Mouse (Mus musculus) frontal cortex, adult 2 months (tissue): ENCODE measurements around the gene Zdhhc8. TPM values are rescaled to one million over a fixed set of nuclear protein-coding genes. Genes with fewer than 3 reads are reported as not detected.

Experiments
- DNase-seq, 2 experiments: peaks; one replicate each; pipeline ENCODE4 v3.0.0; 2022; ENCODE audit warnings: low spot score in 1 of 2; ENCODE audit errors: extremely low spot score in 1 of 2
- polyA plus RNA-seq: library from polyadenylated mRNA; depleted of rRNA; stranded (reverse); fragments of >200 nt; gene quantifications from 2 replicates; pipeline ENCODE4 v1.2.3, GENCODE M21; 2012; rRNA removed

Zdhhc8 gene
- polyA plus RNA-seq: 142 and 152 TPM in 2 replicates

GRCm38 (mm10) chr16:18234671-18235388 lies at the start of gene Zdhhc8:
Zdhhc8 (minus strand) TSS chr16:18235136.
- peak in 1 of 2 experiments; percentile 83 for DNase-seq

GRCm38 (mm10) chr16:18275166-18275565 lies 40.2 kb upstream of the Zdhhc8 start:
- DNase-seq: no peak

GRCm38 (mm10) chr16:18268182-18268581 lies 33.2 kb upstream of the Zdhhc8 start:
- DNase-seq: no peak

DNA sequence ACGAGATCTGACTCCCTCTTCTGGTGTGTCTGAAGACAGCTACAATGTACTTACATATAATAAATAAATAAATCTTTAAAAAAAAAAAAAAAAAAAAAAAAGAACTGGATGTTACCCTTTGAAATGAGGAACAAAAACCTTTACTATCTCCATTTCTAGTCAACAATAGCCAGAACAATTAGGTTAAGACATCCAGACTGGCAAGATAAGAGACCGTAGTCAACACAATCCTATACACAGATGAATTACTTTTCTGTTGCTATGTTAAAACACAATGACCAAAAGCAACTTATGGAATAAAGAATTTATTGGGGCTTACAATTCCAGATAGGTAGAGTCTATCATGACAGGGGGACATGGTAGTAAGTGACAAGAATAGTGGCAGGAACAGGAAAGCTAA lies 30.1 kb upstream of the Zdhhc8 start:
- DNase-seq: no peak

- DNase-seq: no peak
These were observed 23.3 kb upstream of the Zdhhc8 start, which contains the start of gene Gm49776 for GRCm38 (mm10) chr16:18258221-18258620. Gm49776 (minus strand) TSS chr16:18258321.

DNA sequence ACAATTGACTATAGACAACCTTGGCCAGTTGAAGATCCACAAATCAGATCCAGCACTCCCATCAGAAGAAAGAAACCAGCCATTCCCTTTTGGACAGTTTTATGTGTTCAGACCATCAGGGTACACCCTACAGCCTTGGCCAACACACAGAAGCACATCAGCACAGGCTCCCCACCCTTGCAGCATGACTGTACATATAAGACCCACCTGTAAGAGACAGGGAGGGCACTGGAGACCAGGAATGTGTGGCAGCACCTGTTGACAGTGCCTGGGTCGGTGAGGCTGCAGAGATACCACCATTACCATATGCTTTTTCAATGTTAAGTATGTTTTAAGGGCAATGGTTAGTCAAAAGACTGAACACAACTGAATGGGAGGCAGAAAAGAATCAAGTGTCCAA lies 18.9 kb upstream of the Zdhhc8 start:
- no peak for DNase-seq

GRCm38 (mm10) chr16:18252736-18253135 lies 17.8 kb upstream of the Zdhhc8 start:
- no peak for DNase-seq

DNA sequence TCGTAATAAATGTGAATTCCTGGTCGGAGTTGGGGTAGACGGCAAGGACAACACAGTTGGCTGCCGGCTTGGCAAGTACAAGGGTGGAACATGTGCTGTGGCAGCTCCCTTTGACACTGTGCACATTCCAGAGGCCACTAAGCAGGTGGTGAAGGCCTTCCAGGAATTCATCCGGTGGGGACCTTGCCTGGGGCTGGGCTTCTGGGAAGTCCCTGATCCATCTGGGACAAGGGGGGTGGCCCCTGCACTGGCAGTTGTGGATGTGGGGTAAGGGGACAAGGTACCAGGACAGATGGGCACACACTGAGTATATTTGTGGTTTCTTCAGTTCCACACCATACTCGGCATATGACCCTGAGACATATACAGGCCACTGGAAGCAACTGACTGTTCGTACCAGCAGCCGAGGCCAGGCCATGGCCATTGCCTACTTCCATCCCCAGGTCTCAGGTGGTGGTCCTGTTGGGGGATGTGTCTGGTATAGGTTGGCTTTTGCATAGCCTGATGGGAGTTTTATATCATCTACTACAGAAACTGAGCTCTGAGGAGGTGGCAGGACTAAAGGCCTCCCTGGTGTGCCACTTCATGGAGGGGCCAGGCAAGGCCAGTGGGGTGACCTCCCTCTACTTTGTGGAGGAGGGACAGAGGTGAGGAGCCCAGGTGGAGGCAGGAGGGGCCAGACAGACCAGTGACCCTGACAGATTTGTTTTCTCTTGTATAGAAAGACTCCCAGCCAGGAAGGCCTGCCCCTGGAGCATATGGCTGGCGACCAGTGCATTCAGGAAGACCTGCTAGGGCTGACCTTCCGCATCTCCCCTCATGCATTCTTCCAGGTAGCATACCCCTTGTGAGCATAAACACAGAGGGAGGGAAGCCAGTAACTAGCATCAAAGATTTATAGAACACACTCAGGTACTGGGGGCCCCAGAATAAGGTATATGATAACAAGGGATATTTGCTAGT lies 16.2 kb upstream of the Zdhhc8 start:
- no peak for DNase-seq

DNA sequence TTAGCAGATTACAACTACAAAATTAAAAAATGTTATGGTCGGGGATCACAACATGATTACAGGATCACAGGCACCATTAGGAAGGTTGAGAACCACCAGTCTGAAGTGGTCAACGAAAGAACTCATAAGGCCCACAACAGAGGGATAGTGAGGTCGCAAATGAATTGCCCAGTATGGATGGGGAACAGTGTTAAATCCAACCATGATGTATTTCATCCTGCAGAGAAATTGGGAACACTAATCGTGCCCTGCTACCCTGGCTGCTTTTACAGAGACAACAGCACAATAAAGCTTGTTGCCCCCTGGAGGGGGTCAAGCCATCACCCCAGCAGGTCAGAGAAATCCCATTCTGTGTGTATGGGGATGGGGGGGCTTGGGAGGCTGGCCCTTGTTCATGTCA lies 15.3 kb upstream of the Zdhhc8 start:
- no peak for DNase-seq

GRCm38 (mm10) chr16:18249364-18249967 lies 14.5 kb upstream of the Zdhhc8 start:
- no peak for DNase-seq

DNA sequence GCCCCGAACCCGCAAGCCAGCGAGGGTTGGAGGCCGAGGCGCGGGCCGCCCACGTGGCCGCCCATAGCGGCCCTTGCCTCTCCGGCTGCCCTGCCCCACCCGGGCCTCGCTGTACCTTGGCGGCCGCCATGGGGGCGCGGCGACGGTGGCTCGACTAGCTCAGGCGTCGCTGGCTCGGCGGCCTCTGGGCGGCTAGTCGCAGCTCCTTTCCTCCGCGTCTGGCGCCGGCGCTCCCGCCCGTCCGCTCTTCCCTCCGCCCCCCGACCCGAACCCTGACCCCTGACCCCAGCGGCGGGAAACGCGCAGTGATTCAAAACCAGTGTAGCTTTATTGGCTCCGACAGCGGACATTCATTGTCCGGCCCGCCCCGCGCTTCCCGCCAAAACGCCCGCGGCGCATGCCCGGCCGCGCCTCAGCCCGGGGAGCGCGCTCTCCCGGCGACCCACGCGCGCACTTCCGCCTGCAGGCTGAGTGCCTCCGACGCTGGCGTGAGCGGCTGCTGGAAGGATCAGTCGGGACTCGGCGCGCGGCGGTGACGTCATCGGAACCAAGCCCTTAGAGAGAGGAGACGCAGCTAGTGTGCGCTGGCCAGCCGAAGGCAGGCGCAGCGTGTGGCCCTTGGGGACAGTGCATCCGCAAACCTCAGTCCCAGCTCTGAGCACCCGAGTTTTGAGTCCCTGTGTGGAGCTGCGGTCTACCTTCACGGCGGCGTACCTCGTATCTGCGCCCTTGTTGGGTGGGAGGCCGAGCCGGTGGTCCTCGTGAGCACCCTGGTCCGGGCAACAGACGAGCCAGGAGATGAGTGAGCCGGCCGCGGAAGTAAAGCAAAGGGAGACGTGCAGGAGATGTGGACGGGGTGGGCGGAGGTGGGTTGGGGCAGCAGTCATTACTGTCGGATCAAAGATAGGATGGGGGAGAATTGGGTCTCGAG lies 13.8 kb upstream of the Zdhhc8 start, which contains the start of the genes Trmt2a and Ranbp1:
Trmt2a (plus strand) TSS at position 247 of the 931 bp plus-strand sequence.
Ranbp1 (minus strand) TSS at position 300 of the 931 bp plus-strand sequence.
- DNase-seq: peak; percentile 98

- no peak for DNase-seq
These were observed 12.8 kb upstream of the Zdhhc8 start for GRCm38 (mm10) chr16:18247521-18248399.

DNA sequence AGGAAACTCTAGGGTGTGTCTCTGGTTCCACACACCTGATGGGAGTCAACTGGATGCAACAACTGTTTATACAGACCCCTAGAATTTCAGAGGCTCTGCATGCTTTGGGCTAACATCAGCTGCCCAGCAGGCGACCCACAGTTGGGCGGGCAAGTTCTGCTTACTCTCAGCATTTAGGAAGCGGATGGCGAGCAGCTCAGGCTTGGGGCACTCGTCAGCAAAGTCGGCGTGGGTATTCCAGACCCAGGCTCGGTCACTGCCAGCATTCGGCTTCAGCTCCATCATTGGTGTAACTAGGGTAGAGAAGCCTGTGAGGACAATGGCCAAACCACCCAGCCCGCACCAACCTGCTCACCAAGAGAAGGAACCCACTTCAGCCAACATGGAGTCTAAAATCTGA lies 6.6 kb upstream of the Zdhhc8 start:
- DNase-seq: no peak

DNA sequence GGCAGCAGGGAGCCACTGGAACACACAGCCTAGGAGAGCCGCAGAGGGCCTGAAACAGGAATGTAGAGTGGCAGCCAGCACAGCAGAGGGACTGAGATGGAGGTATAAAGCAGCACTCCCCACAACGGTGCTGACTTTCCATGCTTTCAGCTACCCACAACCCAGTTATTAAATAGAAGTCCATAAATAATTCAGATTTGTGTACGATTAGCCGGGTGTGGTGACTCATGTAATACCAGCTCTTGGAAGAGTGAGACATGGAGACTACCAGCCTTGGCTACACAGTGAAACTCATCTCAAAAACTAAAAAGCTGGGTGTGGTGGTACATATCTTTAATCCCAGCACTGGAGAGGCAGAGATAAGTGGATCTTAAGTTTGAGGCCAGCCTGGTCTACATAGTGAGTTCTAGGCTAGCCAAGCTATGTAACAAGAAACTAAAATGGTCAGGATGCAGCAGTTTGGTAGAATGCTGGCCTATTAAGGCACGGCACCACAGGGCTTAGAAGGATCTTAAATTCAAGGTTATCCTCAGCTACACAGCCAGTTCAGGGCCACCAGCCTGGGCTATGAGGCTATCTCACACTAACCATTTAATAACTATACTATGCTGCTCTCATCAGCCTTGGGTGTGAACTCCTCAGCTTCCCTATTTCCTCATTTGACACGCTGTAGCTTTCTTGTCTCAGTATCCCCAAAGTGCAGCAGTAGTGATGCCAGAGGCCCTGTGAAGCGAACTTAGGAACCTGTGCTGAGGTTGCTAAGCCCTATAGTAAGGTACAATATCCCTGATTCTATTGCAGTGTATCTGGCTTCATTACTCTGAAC lies 2.0 kb upstream of the Zdhhc8 start:
- no peak for DNase-seq

DNA sequence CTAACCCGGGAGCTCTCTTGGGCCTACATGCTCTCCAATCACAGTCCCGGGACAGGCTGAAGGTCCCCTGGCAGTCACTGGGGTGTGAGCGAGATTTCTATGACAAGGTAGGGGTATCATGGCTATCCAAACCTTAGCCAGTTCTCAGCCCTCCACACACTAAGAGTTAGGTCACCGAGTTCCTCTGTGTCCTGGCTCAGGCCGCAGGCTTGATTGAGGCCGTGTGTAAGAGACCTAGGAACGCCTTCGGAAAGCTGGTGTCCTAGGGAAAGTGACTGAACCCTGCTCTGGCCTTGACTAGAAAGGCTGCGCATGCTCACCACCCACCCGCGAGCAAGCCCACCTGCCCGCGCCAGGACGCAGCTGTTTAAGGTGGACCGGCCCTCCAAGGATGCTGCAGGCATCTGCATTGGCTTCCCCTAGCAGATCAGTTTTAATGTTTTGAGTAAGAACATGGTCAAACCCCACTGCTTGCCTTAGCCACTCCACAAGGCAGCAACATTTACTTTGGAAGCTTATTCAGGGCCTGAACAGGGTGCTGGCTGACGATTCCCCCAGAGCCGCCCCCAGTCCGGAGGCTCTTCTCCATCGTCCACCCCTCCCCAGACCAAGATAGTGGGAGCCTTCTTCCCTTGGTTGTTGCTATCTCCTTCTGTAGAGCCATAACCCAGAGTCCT lies 591 bp upstream of the Zdhhc8 start:
- DNase-seq: peak in 1 of 2 experiments; percentile 76

- DNase-seq: no peak
These were observed 841 bp downstream of the Zdhhc8 start for GRCm38 (mm10) chr16:18233919-18234670.

DNA sequence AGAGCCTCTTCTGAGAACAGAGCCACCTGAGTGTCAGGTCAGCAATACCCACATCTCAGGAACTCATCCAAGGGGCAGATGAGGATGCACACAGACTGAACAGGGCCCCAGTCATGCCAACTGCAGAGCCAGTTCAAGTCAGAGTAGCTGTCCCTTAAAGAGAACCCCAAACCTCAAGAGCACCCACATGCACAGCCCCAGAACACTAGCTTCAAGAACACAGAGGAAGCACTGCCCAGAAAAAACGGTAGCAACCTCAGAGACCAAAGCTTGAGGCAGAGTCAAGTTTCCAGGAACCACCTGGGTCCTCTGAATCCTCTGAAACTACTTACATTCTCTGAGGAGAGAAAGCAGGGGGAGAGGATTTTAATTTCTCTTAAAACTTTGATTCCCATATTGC lies 1.5 kb downstream of the Zdhhc8 start:
- DNase-seq: no peak
